Mouse (Mus musculus) layer of hippocampus, adult 8-10 months (tissue): ENCODE measurements around the gene Arhgap27. TPM values are rescaled to one million over a fixed set of nuclear protein-coding genes. Genes with fewer than 3 reads are reported as not detected.
A peak's percentile ranks its signal among the peaks of the same experiment; 100 is the strongest.
"Not testable (repeated sequence)": the region's sequence is repeated elsewhere in the genome, so short reads cannot be mapped to it uniquely, and the experiment has no call there.

Source experiments
- DNase-seq, 2 experiments: peaks; one replicate each; pipeline ENCODE4 v3.0.0; 2022; ENCODE audit warnings: low spot score in 2 of 2
- total RNA-seq, 4 experiments: library from RNA; stranded (reverse); gene quantifications; 2 replicates each; pipeline ENCODE4 v1.2.4; 2022

Gene Arhgap27
- total RNA-seq: 10 to 100 TPM in 3 of 4 experiments, 1 to 10 TPM in 1; 9.8 to 19.8 (median 15.6) TPM

GRCm38 (mm10) chr11:103363214-103364148 lies at the start of gene Arhgap27:
TSS of gene Arhgap27 (minus strand) at chr11:103363692.
- peak in 1 of 2 experiments; percentile 29 for DNase-seq

- no peak for DNase-seq
These were observed 49.5 kb upstream of the Arhgap27 start for GRCm38 (mm10) chr11:103412950-103413423.

GRCm38 (mm10) chr11:103411981-103412949 lies 48.8 kb upstream of the Arhgap27 start, which contains the start of gene Plekhm1:
TSS of gene Plekhm1 (minus strand) at chr11:103412687.
- peak; percentile 91 to 95 for DNase-seq

- no peak for DNase-seq
These were observed 47.8 kb upstream of the Arhgap27 start for GRCm38 (mm10) chr11:103411301-103411700.

- no peak for DNase-seq
These were observed 45.4 kb upstream of the Arhgap27 start for GRCm38 (mm10) chr11:103408880-103409279.

GRCm38 (mm10) chr11:103407136-103407535 lies 43.6 kb upstream of the Arhgap27 start:
- DNase-seq: not testable (repeated sequence)

- no peak for DNase-seq
These were observed 43.1 kb upstream of the Arhgap27 start for GRCm38 (mm10) chr11:103406551-103406950.

GRCm38 (mm10) chr11:103405814-103406213 lies 42.3 kb upstream of the Arhgap27 start:
- DNase-seq: no peak

- DNase-seq: no peak
These were observed 41.1 kb upstream of the Arhgap27 start for GRCm38 (mm10) chr11:103404618-103405017.

- no peak for DNase-seq
These were observed 40.3 kb upstream of the Arhgap27 start for GRCm38 (mm10) chr11:103403776-103404175.

- peak; percentile 38 to 40 for DNase-seq
These were observed 39.2 kb upstream of the Arhgap27 start for GRCm38 (mm10) chr11:103402738-103403137.

- DNase-seq: no peak
These were observed 38.7 kb upstream of the Arhgap27 start for GRCm38 (mm10) chr11:103402198-103402597.

GRCm38 (mm10) chr11:103399986-103400385 lies 36.5 kb upstream of the Arhgap27 start:
- no peak for DNase-seq

GRCm38 (mm10) chr11:103399050-103399449 lies 35.6 kb upstream of the Arhgap27 start:
- DNase-seq: no peak

- DNase-seq: no peak
These were observed 33.2 kb upstream of the Arhgap27 start for GRCm38 (mm10) chr11:103396682-103397081.

- DNase-seq: no peak
These were observed 32.7 kb upstream of the Arhgap27 start for GRCm38 (mm10) chr11:103396236-103396635.

GRCm38 (mm10) chr11:103394604-103395003 lies 31.1 kb upstream of the Arhgap27 start:
- DNase-seq: no peak

- DNase-seq: no peak
These were observed 30.5 kb upstream of the Arhgap27 start for GRCm38 (mm10) chr11:103394025-103394424.

- no peak for DNase-seq
These were observed 24.5 kb upstream of the Arhgap27 start for GRCm38 (mm10) chr11:103387870-103388526.

- DNase-seq: no peak
These were observed 23.3 kb upstream of the Arhgap27 start for GRCm38 (mm10) chr11:103386827-103387226.
